Mouse (Mus musculus) embryonic facial prominence, embryonic 10.5 days (tissue): Measurements from ENCODE around the gene Irf7. TPM values are rescaled to one million over a fixed set of nuclear protein-coding genes. Genes with fewer than 3 reads are reported as not detected.

Experiments used
- DNase-seq: peaks from one replicate; pipeline ENCODE4 v3.0.0-alpha.2; 2017; ENCODE audit warnings: low spot score
- H3K27ac ChIP-seq: fragments of 300-500 bp; sonication (generic); replicated peaks from 2 replicates; pipeline ENCODE4 v1.5.1; 2016; ENCODE audit warnings: mild to moderate bottlenecking
- H3K27me3 ChIP-seq: fragments of 300-500 bp; sonication (generic); replicated peaks from 2 replicates; pipeline ENCODE4 v1.6.1; 2016; ENCODE audit warnings: low read depth, mild to moderate bottlenecking; ENCODE audit not compliant: poor library complexity, severe bottlenecking
- H3K36me3 ChIP-seq: fragments of 300-500 bp; sonication (generic); replicated peaks from 2 replicates; pipeline ENCODE4 v1.6.1; 2016; ENCODE audit warnings: mild to moderate bottlenecking, moderate library complexity
- H3K4me1 ChIP-seq: fragments of 300-500 bp; sonication (generic); 2 replicates; pipeline ENCODE4 v1.6.1; 2016
- H3K4me3 ChIP-seq: fragments of 300-500 bp; sonication (generic); 2 replicates; pipeline ENCODE4 v1.5.1; 2016; ENCODE audit warnings: mild to moderate bottlenecking, moderate library complexity
- H3K9me3 ChIP-seq: fragments of 300-500 bp; sonication (generic); 2 replicates; pipeline ENCODE4 v1.6.1; 2016; ENCODE audit warnings: mild to moderate bottlenecking
- WGBS: fragments of 180-500 bp; shearing (Covaris S2); methylation state at CpG from one replicate; pipeline ENCODE4 v1.1.7; 2016; 5-methylcytosine and 5-hydroxymethylcytosine counted together
- microRNA counts: library from miRNA; unstranded; fragments of <30 nt; microRNA quantifications from one replicate; lab custom pipeline; 2017
- microRNA-seq: library from miRNA; unstranded; fragments of <30 nt; microRNA quantifications from one replicate; pipeline ENCODE4, GENCODE M21; 2017
- polyA plus RNA-seq: library from polyadenylated mRNA; unstranded; fragments of >200 nt; fragmentation: Nextera tagmentation; extraction: Ambion mirVana; gene quantifications from 2 replicates; pipeline ENCODE4 v1.2.1, GENCODE M21; 2016

Gene Irf7
- polyA plus RNA-seq, 1 experiment from 2014 or later, result 0.34 TPM

GRCm38 (mm10) chr7:141216894-141217293 is 49.4 kb downstream of the Irf7 start:
- Histone ChIP-seq H3K27me3 (no peaks in the 10 kb centered on the region), H3K9me3 (no peaks in the 10 kb centered on the region), H3K4me3 (peak overlapping the region; percentile 77), H3K36me3 (peaks cover 32% of the 10 kb centered on the region), H3K4me1 (peaks cover 75% of the 10 kb centered on the region), H3K27ac (peak overlapping the region; percentile 95; the same call in 1 of the 2 replicates)
- 90% methylated on average over 11 of the region's 11 CpGs for WGBS
- no peak for DNase-seq

GRCm38 (mm10) chr7:141215880-141216733 is 50.2 kb downstream of the Irf7 start:
- no peak for DNase-seq

GRCm38 (mm10) chr7:141215101-141215879 is 51.0 kb downstream of the Irf7 start, which contains the start of gene Rassf7:
Rassf7 (plus strand) TSS chr7:141215860.
- peak within 1 kb of the TSS; percentile 77 for H3K4me3 ChIP-seq
- no peaks in the 10 kb centered on the region for H3K27me3 ChIP-seq
- peaks cover 32% of the 10 kb centered on the region for H3K36me3 ChIP-seq
- no peaks in the 10 kb centered on the region for H3K9me3 ChIP-seq
- peaks cover 64% of the 10 kb centered on the region for H3K4me1 ChIP-seq
- peak; percentile 99 for DNase-seq
- WGBS, result under 1% methylated on average over 41 of the region's 41 CpGs
- H3K27ac ChIP-seq, result peak within 1 kb of the TSS; percentile 95

More at GRCm38 (mm10) chr7:141215880-141216733, 50.2 kb downstream of the Irf7 start:
- H3K4me3 ChIP-seq, result peak overlapping the region; percentile 77
- peak overlapping the region; percentile 95 for H3K27ac ChIP-seq
- no peaks in the 10 kb centered on the region for H3K27me3 ChIP-seq
- peaks cover 32% of the 10 kb centered on the region for H3K36me3 ChIP-seq
- H3K4me1 ChIP-seq, result peaks cover 70% of the 10 kb centered on the region
- no peaks in the 10 kb centered on the region for H3K9me3 ChIP-seq
- under 1% methylated on average over 42 of the region's 42 CpGs for WGBS

- Histone ChIP-seq H3K27ac (peak overlapping the region; percentile 95), H3K27me3 (no peaks in the 10 kb centered on the region), H3K9me3 (no peaks in the 10 kb centered on the region), H3K4me3 (peak overlapping the region; percentile 77), H3K36me3 (peaks cover 25% of the 10 kb centered on the region), H3K4me1 (peaks cover 60% of the 10 kb centered on the region)
- 76% methylated on average over 3 of the region's 3 CpGs for WGBS
- DNase-seq, result no peak
These were observed 52.0 kb downstream of the Irf7 start for GRCm38 (mm10) chr7:141214310-141214709.

- Histone ChIP-seq H3K27me3 (no peaks in the 10 kb centered on the region), H3K27ac (peak within 1 kb of the TSS; percentile 95), H3K4me3 (peak within 1 kb of the TSS; percentile 77), H3K9me3 (no peaks in the 10 kb centered on the region), H3K4me1 (peaks cover 59% of the 10 kb centered on the region), H3K36me3 (peaks cover 19% of the 10 kb centered on the region)
- WGBS, result 92% methylated on average over 11 of the region's 11 CpGs
- no peak for DNase-seq
These were observed 52.6 kb downstream of the Irf7 start, which contains the start of gene Lmntd2 for GRCm38 (mm10) chr7:141213605-141214235. Lmntd2 (minus strand) TSS chr7:141214080.

- WGBS, result 80% methylated on average over 3 of the region's 3 CpGs
- H3K4me1 ChIP-seq, result peaks cover 54% of the 10 kb centered on the region
- H3K27ac ChIP-seq, result no peak overlapping the region; the same call in 1 of the 2 replicates
- H3K9me3 ChIP-seq, result no peaks in the 10 kb centered on the region
- H3K27me3 ChIP-seq, result no peaks in the 10 kb centered on the region
- peaks cover 13% of the 10 kb centered on the region for H3K36me3 ChIP-seq
- H3K4me3 ChIP-seq, result no peak overlapping the region
- DNase-seq, result no peak
These were observed 53.1 kb downstream of the Irf7 start for GRCm38 (mm10) chr7:141213133-141213532.

MicroRNA genes within 50 kb of the gene (microRNA counts, 519-probe panel; counts per million panel counts)
- 4,744 counts per million, percentile 85 among the panel's probes with 10 or more counts for microRNA mmu-miR-210 (lab: Ali Mortazavi, UCI)

Small RNA genes lying within 50 kb of the gene (microRNA-seq; reads per million reads assigned to microRNA genes)
- gene Mir210, result 536 reads per million, percentile 69 among the genes with 10 or more reads in this experiment

Other genes with a start within 250 kb of the Irf7 start
- gene Ifitm6, start 248.6 kb downstream of the Irf7 start, polyA plus RNA-seq, result not detected in 2 replicates
- not detected in 2 replicates for gene Gm17387, start 237.3 kb downstream of the Irf7 start, polyA plus RNA-seq
- 26.5 and 27.7 TPM in 2 replicates for gene B4galnt4, start 205.4 kb downstream of the Irf7 start, polyA plus RNA-seq
- gene Pkp3, start 188.3 kb downstream of the Irf7 start, polyA plus RNA-seq, result 9.4 and 9.6 TPM in 2 replicates
- 2.2 and 2.3 TPM in 2 replicates for gene Sigirr, start 165.9 kb downstream of the Irf7 start, polyA plus RNA-seq
- gene Ano9, start 148.7 kb downstream of the Irf7 start, polyA plus RNA-seq, result 1.8 and 2.5 TPM in 2 replicates
- 77.8 and 83.8 TPM in 2 replicates for gene Ptdss2, start 144.1 kb downstream of the Irf7 start, polyA plus RNA-seq
- 77.9 and 79.7 TPM in 2 replicates for gene Rnh1, start 93.6 kb downstream of the Irf7 start, polyA plus RNA-seq
- 94.3 and 94.9 TPM in 2 replicates for gene Hras, start 72.5 kb downstream of the Irf7 start, polyA plus RNA-seq
- gene Lrrc56, start 72.3 kb downstream of the Irf7 start, polyA plus RNA-seq, result 15.1 and 18.1 TPM in 2 replicates
- gene Lmntd2, start 52.4 kb downstream of the Irf7 start, polyA plus RNA-seq, result 4.9 and 5.3 TPM in 2 replicates
- 54.5 and 56.0 TPM in 2 replicates for gene Rassf7, start 50.6 kb downstream of the Irf7 start, polyA plus RNA-seq
- gene Phrf1, start 37.7 kb downstream of the Irf7 start, polyA plus RNA-seq, result 114 and 124 TPM in 2 replicates
- gene Cdhr5, start 10.3 kb upstream of the Irf7 start, polyA plus RNA-seq, result 0.10 and 0.17 TPM in 2 replicates
- gene Sct, start 12.7 kb upstream of the Irf7 start, polyA plus RNA-seq, result 8.8 and 9.6 TPM in 2 replicates
- 0.60 and 0.86 TPM in 2 replicates for gene Drd4, start 25.5 kb upstream of the Irf7 start, polyA plus RNA-seq
- gene Deaf1, start 61.2 kb upstream of the Irf7 start, polyA plus RNA-seq, result 57.9 and 65.0 TPM in 2 replicates
- gene Tmem80, start 61.3 kb upstream of the Irf7 start, polyA plus RNA-seq, result 44.9 and 49.0 TPM in 2 replicates
- gene Eps8l2, start 72.4 kb upstream of the Irf7 start, polyA plus RNA-seq, result 12.1 and 13.0 TPM in 2 replicates
- 297 and 299 TPM in 2 replicates for gene Taldo1, start 125.7 kb upstream of the Irf7 start, polyA plus RNA-seq
- 48.5 and 50.8 TPM in 2 replicates for gene Gatd1, start 147.7 kb upstream of the Irf7 start, polyA plus RNA-seq
- gene Cend1, start 163.0 kb upstream of the Irf7 start, polyA plus RNA-seq, result 7.7 and 8.4 TPM in 2 replicates
- gene Slc25a22, start 171.4 kb upstream of the Irf7 start, polyA plus RNA-seq, result 49.3 and 52.2 TPM in 2 replicates
- gene Pidd1, start 177.5 kb upstream of the Irf7 start, polyA plus RNA-seq, result 24.9 and 26.0 TPM in 2 replicates
- gene Rplp2, start 180.9 kb upstream of the Irf7 start, polyA plus RNA-seq, result 1,198 and 1,200 TPM in 2 replicates
- gene Pnpla2, start 188.7 kb upstream of the Irf7 start, polyA plus RNA-seq, result 13.2 and 14.3 TPM in 2 replicates
- 6.6 and 8.3 TPM in 2 replicates for gene Cracr2b, start 194.6 kb upstream of the Irf7 start, polyA plus RNA-seq
- gene Cd151, start 200.9 kb upstream of the Irf7 start, polyA plus RNA-seq, result 20.6 and 22.4 TPM in 2 replicates
- gene Polr2l, start 208.7 kb upstream of the Irf7 start, polyA plus RNA-seq, result 84.0 and 86.0 TPM in 2 replicates
- gene Tspan4, start 208.8 kb upstream of the Irf7 start, polyA plus RNA-seq, result 32.6 and 34.2 TPM in 2 replicates